Mouse (Mus musculus): Measurements from ENCODE around the gene Lrpap1.
A peak's percentile ranks its signal among the peaks of the same experiment; 100 is the strongest.

The Lrpap1 gene

DNA sequence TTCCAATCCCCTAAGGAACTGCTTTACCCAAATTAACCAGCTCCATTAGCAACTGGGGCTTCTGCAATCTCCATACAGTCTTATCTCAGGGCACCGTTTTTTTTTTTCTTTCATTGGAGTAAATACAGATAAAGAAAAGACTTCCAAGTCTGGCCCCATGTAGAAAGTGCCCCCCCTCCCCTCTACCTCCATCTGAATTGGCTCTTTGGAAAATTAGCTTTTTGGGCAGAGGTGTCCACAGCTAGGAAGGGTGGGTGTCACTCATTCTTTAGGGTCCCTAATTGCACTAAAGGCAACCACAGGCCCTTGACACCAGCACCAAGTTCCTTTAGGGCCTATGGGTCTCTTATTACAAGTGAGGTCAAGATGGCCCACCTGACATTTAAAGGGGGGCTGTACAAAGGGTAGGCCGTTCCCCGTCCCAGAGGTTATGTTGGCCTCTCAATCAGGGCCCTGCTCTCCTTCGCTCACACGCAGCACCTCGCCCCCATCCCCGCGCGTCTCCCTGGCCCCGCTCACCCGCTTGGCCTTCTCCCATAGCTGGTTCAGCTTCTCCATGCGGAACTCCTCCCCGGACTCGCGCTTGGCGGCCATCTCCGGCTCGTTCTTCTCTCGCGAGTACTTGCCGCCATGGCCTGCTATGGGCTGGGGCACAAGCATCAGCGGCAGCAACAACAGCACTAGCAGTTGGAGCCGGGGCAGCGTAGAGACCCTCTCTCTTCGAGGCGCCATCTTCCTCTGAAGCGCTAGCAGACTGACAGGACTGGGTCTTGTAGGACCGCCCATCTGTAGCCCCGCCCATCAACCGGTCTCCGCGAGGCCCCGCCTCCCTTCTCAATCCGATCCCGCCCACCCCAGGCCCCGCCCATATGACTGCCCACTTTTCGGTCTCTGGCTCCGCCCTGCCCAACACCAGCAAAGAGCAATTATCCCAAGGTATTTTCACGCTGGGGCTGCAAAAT lies at the start of gene Lrpap1:
Lrpap1 (minus strand) TSS at position 807 of the 962 bp plus-strand sequence.
- peak; percentile 93 for ATAC-seq (ENCODE audit: low TSS enrichment)

DNA sequence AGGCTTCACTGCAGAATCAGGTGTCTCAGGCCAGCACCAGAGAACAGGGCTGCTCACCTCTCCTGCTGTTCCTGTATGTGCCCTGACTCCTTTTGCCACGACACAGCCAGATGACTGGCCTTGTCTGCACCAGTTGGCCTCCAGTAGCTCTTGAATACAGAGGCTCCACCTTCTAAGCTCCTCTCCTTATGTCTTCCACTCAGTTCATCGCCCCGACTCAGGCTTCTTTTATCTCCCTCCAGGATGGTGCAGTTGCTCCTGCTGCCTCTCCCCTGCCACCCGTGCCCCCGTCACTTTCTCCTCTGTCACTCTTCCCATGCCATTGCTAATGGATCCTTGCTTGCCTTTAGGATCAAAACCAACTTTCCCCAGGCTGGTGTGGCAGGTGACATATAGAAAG lies 44.4 kb upstream of the Lrpap1 start:
- ATAC-seq (ENCODE audit: low TSS enrichment) = no peak

DNA sequence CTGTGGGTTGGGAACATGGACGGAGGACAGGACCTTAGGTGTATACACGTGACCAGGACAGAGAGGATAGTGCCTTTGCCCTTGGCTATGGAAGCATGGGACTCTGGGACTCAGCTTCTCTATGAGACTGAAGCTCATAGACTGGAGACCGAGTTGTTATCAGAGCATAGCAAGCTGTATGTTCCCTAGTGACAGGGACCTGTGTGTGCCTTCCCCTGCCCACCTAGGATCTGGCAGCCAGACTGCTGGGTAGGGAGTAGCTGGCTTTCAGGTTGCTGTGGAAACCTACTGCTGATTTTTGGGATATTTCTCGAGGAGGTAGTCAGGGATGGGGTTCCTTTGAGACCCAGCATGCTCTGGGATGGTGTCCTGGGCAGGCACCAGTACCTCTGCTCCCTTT lies 44.0 kb upstream of the Lrpap1 start:
- ATAC-seq (ENCODE audit: low TSS enrichment) = no peak; the same call in 1 of the 2 replicates

DNA sequence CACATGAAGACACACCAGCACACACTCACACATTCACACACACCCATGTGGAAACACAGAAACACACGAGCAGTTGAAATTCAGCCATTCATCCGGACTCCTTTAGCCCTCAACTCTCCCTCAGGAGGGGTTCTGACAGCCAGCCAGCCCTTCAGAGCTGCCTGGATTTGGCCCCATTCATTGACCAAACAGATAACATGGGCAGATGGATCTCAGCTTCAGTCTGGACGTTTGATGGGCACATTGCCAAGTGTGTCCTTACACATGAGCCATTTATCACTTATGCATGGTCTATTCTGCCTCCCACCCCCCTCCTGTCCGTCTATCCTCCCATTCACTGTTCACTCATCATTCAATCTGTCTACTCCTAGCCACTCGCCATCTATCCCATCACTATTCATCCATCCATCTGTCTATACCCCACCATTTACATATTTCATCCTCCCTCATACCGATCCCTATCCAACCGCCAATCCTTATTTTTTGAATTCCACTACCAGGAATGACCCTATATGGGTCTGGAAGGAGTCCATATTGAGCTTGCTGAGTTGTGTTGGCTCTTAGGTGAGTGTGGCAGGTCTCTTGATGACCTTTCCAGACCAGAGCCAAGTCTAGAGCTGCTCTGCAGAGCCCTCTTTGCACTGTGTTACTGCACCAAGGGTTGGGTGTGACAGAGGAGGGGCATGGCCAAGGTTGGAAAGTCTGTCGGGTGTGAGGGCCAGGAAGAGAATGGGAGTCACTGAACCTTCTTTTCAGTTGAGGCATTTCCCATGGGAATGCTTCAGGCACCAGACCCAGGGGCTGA lies 42.6 kb upstream of the Lrpap1 start:
- no peak for ATAC-seq (ENCODE audit: low TSS enrichment)

DNA sequence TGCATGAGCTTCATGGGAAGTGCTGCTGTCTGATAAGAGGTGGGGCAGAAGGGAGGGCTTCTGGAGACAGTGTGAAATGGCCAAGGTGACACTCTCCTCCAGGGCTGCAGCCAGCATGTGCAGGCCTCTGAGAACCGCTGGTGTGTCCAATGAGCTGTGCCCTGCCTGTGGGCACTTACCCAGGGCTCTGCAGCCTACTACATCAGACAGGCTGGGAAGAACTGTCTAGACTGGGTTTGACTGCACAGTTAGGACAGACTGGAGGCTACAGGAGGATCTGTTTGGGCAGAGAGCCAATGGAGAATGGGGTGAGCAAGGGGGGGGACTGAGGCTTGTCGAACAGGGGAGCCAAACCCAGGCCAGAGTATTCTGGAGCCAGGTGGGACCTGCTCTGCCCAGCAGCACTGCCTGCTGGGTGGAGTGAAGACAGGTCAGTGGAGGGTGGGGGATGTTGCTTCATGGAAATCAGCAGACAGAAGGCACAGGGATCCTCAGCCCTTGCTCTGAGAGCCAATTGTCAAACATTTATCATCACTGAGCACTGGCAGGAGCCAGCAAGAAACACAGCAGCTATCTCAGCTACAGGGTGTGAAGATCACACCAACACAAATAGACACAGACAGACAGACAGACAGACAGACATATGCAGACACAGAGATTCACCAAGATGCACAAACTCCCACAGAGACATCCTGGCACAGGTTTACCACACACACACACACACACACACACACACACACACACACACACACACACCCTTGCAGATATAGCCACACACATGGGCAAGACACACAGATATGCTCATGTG lies 41.8 kb upstream of the Lrpap1 start:
- ATAC-seq (ENCODE audit: low TSS enrichment) = peak; percentile 28; the same call in 1 of the 2 replicates

DNA sequence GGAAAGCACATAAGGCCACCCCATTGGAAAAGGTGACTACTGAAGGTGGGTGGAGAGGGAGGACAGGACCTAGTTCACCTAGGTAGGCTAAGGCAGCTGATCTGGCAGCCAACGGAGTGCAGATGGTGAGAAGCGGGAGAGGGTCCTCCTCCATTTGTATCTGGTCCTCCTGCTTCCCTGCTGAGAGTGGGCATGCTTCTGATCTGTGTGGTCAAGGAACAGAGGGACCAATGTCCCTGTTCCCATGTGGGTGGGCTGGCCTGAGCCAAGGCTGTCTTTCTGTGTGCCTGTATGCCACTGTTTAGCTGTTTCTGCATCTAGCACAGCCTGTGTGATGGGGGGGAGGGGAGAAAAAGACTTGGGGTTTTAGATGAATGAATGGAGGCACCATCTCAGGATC lies 41.2 kb upstream of the Lrpap1 start:
- ATAC-seq (ENCODE audit: low TSS enrichment) = no peak

DNA sequence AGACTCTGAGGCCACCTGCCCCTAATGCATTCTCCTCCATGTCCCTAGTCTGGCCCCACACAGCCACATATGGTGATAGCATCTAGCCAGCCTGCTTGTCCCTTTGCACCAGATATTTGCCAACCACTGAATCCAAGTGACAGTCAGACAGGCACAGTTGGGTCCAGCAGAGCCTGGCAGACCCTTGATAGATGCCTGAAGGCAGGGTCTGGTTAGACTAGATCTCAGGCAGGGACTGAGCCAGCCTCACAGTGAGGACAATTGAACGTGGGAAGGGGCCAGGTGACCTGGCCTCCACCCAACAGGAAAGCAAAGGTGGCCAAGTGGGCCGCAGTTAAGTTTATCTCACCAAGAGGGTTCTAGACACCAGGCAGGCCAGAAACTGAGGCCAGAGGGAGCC lies 39.1 kb upstream of the Lrpap1 start:
- no peak for ATAC-seq (ENCODE audit: low TSS enrichment)

DNA sequence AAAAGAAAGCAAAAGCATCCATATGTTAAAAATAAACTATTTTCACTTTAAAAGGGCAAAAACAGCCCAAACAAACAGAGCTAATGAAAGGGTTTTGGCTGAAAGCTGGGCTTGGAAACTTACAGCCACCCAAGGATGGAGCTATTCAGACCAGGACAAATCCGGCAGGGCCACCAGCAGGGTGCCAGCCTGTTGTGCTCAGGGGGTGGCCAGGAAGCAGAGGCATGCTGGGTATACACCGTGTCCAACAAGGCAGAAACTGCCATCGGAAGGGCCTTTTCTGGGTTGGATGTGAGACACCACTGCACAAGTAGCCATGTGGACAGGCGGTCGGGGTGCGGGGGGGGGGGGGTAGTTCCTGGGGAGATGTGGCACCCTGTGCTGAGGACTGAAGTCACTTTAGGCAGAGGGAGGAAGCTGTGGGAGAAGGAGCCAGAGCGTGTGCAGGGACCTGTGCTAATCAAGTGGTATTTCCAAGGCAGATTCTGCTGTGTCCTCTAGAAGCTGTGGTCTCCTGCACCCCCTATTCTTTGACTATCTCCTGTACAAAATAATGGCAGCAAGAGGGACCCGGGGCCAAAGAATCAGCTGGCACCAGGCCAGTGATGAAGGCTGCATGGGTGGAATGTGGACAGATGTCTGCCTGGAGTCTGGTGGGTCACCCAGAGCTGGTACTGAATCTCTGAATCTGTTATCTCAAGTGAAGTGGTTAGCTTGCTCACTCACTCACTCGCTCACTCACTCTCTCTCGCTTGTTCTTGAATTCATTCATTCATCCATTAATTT lies 38.1 kb upstream of the Lrpap1 start:
- ATAC-seq (ENCODE audit: low TSS enrichment) = no peak

DNA sequence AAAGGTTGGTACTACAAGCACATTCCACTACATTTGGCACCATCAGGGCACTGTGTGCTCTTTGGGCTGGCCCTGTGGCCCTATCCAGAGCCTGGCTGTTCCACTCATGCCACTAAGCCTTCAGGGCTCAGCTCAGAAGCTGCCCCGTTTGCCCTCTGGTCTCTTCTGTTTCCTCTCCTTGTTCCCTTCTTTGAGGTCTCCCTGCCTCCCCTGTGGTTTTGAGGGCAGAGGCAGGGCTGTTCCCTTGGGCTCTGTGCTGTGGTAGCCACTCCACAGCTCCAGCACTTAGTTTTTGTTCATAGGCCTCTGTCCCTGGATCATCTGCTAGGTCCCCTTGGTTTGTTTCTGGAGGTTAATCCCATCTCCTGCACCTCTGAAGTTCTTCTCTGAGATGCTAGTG lies 37.3 kb upstream of the Lrpap1 start:
- no peak for ATAC-seq (ENCODE audit: low TSS enrichment)

DNA sequence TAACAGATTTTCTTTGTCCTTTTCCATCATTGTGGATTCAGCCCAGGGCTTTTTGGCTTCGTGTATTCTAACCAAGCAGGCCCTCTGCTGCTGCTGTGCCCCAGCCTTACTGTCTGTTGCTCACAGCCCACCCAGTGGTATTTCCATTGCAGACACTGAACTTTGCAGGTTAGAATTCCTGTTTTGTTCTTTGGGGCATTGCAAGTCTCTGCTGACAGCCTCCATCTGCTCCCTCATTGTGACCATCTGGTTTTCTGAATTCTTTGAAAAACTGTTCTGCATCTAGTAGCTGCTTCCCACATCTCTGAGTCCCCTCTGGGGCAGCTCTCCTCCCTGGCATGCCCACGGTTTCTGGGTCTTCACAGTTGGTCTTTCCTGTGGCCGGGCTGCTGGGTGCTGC lies 35.8 kb upstream of the Lrpap1 start:
- ATAC-seq (ENCODE audit: low TSS enrichment) = peak; percentile 47

DNA sequence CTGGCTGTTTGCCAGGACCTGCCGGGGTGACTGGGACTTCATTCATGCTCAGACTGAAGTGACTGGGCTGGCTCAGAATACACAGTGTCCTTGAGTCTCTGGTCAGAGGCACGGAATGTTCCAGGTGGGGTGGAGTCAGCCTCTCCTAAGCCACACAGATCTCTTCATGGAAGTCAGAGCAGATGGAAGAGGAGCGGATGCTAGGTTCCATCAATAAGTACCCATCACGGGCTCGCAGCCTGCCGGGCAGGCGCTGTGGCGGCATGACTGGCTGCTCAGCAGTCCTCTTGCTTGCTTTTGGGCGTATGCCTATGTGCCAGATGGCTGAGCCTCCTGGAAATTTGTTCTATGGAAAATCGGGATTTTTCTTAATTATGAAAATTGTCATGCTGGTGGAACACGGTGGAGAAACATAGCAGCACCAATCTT lies 32.6 kb upstream of the Lrpap1 start:
- ATAC-seq (ENCODE audit: low TSS enrichment) = peak; percentile 51

DNA sequence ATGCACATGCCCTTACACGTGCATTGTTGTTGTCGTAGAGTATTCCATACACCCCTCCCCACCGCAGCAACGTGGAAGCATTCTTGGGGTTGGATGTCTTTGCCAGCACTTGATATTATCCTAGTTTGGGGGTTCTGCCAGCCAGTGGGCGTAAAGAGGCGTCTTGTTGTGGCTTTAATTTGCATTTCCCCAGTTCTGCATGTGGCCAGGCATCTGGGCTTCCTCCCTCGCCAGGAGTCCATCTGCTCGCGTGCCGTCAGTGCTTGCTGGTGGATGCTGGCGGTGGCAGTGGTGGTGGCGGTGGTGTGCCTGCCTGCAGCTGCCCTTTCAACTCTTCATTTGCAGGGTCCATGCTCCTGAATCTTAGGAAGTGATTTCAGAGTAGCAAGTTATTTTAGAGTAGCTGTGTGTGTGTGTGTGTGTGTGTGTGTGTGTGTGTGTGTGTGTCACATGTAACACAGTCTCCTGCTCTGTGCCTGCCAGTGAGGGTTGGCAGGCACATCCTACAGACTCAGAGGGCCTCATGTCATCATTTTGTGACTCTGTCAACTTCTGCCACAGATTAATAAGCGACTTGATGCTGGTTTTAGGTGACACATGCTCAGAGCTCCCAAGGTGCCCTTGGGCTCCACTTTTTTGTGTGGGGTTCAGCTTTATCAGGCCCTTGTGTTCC lies 32.1 kb upstream of the Lrpap1 start:
- peak; percentile 63 for ATAC-seq (ENCODE audit: low TSS enrichment)

DNA sequence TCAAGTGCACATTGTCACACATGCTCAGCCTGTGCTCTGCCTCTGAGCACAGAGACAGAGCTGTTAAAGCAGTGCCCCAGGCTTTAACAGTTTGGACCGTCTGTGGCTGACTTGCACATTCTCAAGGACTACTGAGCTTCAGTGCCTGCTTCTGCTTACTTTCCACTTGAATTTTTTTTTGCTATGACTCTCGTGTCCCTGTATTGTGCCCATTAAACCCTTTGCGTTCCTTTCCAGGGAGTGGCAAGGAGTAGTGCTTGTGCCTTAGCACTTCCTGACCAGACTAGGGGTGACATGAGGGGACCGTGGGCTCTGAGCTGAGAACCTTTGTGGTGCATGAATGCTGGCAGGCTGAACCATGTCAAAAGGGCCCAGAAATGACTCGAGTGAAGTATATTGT lies 30.3 kb upstream of the Lrpap1 start:
- ATAC-seq (ENCODE audit: low TSS enrichment) = no peak

DNA sequence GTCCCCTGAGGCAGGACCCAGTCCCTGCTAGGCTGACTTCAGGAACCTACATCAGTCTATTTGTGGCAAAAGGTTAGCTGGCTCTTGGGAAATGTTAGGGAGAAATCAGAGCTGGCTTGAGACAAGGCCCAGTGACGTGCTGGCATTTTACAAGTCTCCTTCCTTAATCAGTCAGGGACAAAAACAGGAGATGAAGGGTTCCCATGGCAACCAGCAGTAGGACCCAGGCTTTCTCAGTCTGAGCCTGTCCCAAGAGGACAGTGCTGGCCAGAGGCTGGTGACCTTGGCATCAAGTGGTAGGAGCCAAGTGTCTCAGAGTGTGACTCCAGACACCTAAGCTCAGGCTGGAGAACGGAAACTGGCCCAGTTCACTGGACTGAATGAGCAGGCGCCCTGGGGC lies 28.7 kb upstream of the Lrpap1 start:
- ATAC-seq (ENCODE audit: low TSS enrichment) = no peak

DNA sequence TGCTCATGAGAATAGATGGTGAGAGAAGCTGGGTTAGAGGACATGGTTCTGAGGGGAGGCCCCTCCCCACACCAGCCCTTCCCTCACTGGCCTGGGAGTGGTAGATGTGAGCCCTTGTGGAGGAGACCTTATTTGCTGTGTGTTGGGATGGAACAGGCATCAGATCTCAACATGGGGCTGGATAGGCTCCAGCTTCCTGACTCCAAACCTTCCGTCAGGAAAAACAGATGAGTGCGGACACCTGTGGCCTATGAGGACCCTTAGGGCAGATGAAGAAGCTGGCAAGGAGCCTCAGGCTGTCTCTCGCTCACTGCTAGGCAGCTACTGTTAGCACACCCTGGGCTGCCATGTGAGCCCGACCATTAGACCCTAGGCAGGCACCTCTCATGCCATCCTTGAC lies 27.9 kb upstream of the Lrpap1 start:
- no peak for ATAC-seq (ENCODE audit: low TSS enrichment)

DNA sequence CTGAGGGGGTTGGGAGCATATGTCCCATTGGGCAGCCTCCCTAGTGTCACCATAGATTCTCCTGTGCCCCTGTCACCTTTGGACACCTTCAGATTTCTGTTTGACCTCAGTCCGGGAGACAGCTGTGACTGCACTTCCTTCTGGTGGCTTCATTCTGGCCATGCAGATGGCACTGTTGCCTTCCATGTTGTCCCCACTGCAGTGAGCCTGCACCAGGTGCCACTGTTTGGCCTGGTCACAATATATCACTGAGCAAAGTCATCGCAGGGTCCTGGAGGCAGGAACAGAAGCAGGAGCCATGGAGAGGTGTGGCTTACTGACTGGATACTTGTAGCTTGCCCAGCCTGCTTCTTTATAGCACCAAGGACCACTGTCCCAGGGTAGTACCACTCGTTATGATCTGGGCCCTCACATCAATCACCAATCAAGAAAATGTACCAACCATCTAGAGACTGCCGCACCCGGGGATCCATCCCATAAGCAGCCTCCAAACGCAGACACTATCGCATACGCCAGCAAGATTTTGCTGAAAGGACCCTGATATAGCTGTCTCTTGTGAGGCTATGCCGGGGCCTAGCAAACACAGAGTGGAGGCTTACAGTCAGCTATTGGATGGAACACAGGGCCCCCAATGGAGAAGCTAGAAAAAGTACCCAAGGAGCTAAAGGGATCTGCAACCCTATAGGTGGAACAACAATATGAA lies 26.9 kb upstream of the Lrpap1 start:
- ATAC-seq (ENCODE audit: low TSS enrichment) = no peak

DNA sequence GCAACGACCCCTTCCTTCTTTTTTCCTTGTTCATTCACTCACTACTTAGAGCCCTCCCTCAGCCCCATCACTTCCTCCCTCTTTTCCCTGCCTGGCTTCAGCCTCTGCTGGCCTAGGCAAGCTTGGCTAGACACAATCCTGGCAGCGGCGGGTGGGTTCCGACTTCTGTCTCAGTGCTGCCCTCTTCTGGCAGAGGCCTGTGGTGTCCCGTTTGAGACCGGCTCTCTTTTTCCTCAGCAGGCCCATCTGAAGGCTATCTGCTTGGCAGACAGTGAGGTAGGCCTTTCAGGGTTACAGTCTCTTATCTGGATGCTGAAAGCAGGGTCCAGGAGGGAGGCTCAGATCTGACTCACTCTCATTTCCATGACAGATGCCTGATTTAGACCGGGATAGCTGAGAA lies 26.2 kb upstream of the Lrpap1 start:
- peak; percentile 28 for ATAC-seq (ENCODE audit: low TSS enrichment)

DNA sequence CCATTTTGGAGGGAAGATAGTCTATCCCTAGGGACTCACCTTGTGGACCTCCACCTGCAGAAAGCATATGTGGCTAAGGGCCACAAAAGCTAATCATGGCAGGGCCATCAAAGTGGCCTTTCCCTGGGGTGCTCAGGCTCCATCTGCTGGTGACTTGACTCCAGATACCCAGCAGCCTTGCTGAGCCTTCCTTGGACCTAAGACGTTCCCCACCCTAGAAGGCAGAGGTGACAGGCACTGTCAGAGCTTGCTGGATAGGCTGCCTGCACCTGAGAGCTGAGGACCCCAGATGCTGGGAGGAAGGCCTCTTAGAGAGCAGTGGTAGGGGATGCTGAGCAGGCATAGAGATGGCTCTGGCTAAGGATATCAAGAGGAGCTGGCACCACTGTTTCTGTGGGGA lies 25.7 kb upstream of the Lrpap1 start:
- ATAC-seq (ENCODE audit: low TSS enrichment) = no peak

DNA sequence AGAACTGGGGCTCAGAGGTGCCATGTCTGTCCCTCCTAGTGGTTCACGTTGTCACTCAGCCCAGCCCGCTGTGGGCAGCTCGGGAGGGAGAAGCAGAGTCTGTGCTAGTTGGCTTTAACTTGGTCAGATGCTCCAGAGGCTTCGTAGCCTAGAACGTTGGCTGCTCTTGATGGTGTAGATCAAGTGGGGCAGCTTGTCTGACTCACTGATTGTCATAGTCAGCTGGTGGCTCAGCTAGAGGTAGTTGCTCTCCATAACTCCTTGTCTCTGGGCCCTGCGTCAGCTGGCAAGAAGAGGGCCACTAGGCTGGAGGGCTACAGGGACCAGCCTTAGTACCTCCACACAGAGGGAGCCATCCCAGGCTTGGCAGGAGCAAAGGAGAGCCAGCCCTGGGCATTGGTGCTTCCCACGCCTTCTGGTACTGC lies 24.2 kb upstream of the Lrpap1 start:
- peak; percentile 55 for ATAC-seq (ENCODE audit: low TSS enrichment)

DNA sequence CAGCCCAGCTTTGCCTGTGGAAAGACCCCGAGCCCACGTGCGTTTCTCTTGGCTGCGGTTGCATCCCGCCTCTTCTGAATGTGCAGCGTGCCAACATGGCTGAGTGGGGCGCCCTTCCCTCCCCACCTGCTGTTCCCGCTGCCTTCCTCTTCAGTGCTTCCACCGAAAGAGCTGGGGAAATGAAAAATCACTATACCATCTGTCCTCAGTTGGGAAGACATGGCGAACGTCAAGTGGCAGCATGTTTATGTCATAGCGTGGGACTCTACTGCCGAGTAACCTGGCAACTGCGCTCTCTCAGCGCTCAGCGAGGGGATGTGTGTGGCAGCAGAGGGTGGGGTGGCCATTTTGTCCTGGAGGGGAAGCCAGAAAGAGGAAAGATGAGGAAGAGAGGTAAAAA lies 23.6 kb upstream of the Lrpap1 start:
- ATAC-seq (ENCODE audit: low TSS enrichment) = peak; percentile 80

Measured in frontal cortex, adult (tissue).